Mouse (Mus musculus): ENCODE measurements around the gene Gm21518. TPM values are rescaled to one million over a fixed set of nuclear protein-coding genes. Genes with fewer than 3 reads are reported as not detected.
"Not testable (repeated sequence)": the region's sequence is repeated elsewhere in the genome, so short reads cannot be mapped to it uniquely, and the experiment has no call there.

Gm21518 gene
- not detected in 2 replicates for polyA plus RNA-seq (2016; fragmentation: Nextera tagmentation; extraction: Ambion mirVana)

- not testable (repeated sequence) for H3K4me3 ChIP-seq; H3K27ac ChIP-seq; DNase-seq (ENCODE audit: extremely low spot score, low spot score); H3K27me3 ChIP-seq (ENCODE audit: poor library complexity, severe bottlenecking); H3K9me3 ChIP-seq; H3K4me1 ChIP-seq; H3K36me3 ChIP-seq (replicated peaks)
- WGBS, result no CpG with 5 or more reads among the region's 6 CpGs
These were observed at the start of gene Gm21518 for GRCm38 (mm10) chrY:62190566-62190965. Gene Gm21518 (plus strand): TSS chrY:62190866.
